Mouse (Mus musculus) brain, embryonic 14.5 days (tissue): ENCODE measurements around the gene Ndufb10. TPM values are rescaled to one million over a fixed set of nuclear protein-coding genes. Genes with fewer than 3 reads are reported as not detected.
A peak's percentile ranks its signal among the peaks of the same experiment; 100 is the strongest.

ENCODE experiments used
- DNase-seq: peaks from one replicate; pipeline ENCODE4 v3.0.0-alpha.2; 2011; ENCODE audit warnings: low read depth
- CTCF ChIP-seq: fragments of 200-500 bp; IDR thresholded peaks from 2 replicates; pipeline ENCODE4 v1.5.1; 2012; ENCODE audit warnings: inconsistent platforms, mild to moderate bottlenecking, moderate library complexity, borderline replicate concordance; ENCODE audit not compliant: insufficient read depth, insufficient read length; ENCODE audit errors: extremely low read depth
- POLR2A ChIP-seq: fragments of 200-500 bp; IDR thresholded peaks from 2 replicates; pipeline ENCODE4 v1.6.1; 2012; ENCODE audit warnings: mild to moderate bottlenecking, inconsistent platforms, borderline replicate concordance; ENCODE audit not compliant: poor library complexity, insufficient read depth, insufficient read length, severe bottlenecking; ENCODE audit errors: extremely low read depth
- polyA plus RNA-seq: library from polyadenylated mRNA; depleted of rRNA; stranded (reverse); fragments of >200 nt; gene quantifications from 2 replicates; pipeline ENCODE4 v1.2.3, GENCODE M21; 2012

The Ndufb10 gene
- polyA plus RNA-seq, 1 experiment = 245 TPM

DNA sequence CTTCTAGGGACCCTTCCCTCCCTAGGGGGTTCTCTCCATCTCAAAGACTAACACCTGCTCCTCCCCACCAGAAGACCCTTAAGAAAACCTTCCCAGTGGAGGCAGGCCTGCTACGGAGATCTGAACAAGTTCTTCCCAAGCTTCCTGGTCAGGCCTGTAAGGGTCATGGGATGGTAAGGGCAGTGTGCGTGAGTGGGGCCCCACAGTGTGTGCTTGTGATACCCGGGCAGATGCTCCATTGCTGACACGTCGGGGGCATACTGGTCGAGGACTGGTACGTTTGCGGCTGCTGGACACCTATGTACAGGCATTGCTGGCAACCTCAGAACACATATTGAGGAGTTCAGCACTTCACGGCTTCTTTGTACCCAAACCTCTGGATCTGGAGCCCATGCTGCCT lies 25.6 kb downstream of the Ndufb10 start:
- TF ChIP-seq CTCF = no peak
- no peak for DNase-seq

- peak; percentile 22 for DNase-seq
- TF ChIP-seq POLR2A (no peak), CTCF (no peak)
Measured at GRCm38 (mm10) chr17:24697985-24698384, 26.3 kb downstream of the Ndufb10 start.

DNA sequence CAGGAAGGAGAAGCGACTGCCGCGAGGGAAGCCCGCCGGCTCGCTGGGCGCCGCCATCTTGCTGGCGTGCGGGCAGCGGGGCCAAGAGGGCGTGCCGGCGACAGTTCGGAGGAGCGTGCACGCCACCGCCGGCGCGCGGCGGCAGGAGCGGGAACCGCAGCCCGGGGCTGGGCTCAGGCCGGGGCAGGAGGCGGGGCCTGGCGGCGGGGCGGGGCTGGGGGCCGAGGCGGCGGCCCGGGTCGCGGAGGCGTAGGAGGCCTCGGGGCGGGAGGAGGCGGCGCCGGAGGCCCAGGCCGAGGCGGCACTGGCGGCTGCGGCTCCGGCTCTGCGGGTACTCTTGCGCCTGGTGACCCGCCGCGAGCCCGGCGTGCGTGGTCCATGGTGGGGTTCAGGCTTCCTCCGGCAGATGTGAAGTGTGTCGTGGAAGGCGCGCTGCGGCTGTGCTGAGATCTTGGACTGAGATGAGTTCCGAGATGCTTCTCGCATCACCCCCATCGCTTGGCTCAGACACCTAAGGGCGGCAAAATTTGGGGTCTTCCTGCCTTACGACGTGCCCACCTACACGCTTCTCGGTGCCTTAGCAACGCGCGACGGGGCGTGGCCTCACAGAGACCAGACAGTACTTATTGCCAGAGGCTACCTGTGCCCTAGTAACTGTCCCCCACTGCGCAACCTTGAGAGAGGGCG lies 28.1 kb downstream of the Ndufb10 start, which contains the start of the genes Gfer and Noxo1:
Gfer (minus strand) TSS at position 146 of the 687 bp plus-strand sequence.
Noxo1 (plus strand) TSS at position 224 of the 687 bp plus-strand sequence.
- DNase-seq = peak; percentile 93
- TF ChIP-seq CTCF = peak; percentile 34; the same call in 1 of the 2 replicates
- TF ChIP-seq POLR2A = peak; percentile 71

DNA sequence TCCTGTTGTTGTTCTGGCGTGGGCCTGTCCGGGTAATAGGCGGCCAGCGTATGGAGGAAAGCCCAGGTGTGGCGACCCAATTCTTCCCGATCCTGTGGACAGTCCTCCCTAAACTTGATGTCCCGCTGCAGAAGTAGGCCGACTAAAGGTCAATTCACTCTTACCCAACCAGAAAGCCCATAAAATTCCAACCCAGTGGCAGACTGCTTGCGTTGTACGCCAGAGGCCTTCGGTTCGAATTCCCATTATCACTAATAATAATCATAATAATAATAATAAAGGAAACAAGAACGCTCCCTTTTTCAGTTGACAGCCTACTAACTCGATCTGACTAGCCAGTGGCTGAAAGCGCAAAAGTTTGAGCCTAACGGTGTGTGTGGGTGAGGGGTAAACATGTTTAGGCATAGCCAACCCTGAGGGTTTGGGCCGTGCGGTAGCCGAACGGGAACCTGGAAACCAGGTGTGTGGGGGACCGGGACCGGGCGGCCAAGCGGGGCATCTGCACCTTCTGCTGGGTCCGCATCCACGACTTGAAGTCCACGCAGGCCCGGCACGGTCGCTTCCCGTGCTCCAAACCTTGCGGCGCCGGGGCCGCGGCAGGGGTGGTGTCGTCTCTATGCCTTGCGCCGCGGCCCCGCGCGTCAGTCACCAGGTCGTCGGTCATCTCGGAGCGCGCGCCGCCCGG lies 28.8 kb downstream of the Ndufb10 start:
- no peak for TF ChIP-seq CTCF
- no peak for TF ChIP-seq POLR2A
- no peak for DNase-seq

GRCm38 (mm10) chr17:24692385-24692784 lies 31.9 kb downstream of the Ndufb10 start:
- TF ChIP-seq POLR2A (no peak), CTCF (no peak)
- no peak for DNase-seq

DNA sequence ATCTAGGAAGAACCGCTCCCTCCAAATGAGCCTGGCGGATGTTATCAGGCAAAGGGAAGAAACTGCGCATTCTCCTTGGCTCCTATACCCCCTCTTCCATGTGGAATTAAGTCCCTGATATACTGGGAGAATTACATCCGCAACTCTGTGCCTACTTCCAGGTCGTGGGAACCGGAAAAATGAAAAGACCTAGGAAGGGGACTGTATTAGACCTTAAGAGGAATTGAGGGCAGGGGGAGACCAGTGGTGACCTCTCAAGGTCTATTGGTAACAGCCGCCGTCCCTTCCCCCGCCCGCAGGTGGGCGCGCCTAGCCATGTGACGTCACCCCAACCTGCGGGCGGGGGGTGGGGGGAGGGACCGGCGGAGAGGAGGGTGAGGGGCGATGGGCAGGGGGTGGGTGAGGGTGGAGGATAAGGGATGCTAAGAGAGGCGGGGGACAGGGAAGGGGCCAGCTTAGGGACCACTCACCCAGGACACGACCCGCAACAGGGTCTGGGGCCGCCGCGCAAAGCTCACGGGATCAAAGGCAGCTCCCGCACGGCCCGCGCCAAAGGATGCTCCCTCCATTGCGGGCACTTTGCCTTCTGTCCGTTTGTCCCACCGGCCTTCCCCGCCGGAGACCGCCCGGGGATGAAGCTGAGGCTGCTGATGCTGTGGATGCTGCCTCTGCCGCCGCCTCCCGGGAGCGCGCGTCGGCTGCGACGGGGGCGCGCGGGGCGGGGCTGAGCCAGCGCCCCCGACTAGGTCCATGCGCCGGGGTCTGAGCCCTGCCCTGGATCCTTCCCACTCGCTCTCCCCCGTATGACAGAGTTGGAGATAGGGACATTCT lies 34.8 kb downstream of the Ndufb10 start, which contains the start of gene Syngr3:
Syngr3 (minus strand) TSS at position 705 of the 831 bp plus-strand sequence.
- TF ChIP-seq CTCF (no peak), POLR2A (peak; percentile 38)

GRCm38 (mm10) chr17:24687599-24687998 lies 36.7 kb downstream of the Ndufb10 start:
- DNase-seq = no peak
- TF ChIP-seq POLR2A (no peak), CTCF (no peak)

More for the DNA sequence above, 34.8 kb downstream of the Ndufb10 start, which contains the start of gene Syngr3:
- DNase-seq = peak; percentile 68

GRCm38 (mm10) chr17:24687146-24687595 lies 37.1 kb downstream of the Ndufb10 start:
- TF ChIP-seq POLR2A (no peak), CTCF (no peak)
- peak; percentile 30 for DNase-seq

GRCm38 (mm10) chr17:24686514-24686913 lies 37.8 kb downstream of the Ndufb10 start:
- DNase-seq = peak; percentile 25
- no peak for TF ChIP-seq POLR2A
- no peak for TF ChIP-seq CTCF

GRCm38 (mm10) chr17:24677500-24678080 lies 46.7 kb downstream of the Ndufb10 start:
- TF ChIP-seq POLR2A (no peak), CTCF (no peak)
- no peak for DNase-seq
